Mouse (Mus musculus) stomach, postnatal 0 days (tissue): Measurements from ENCODE around the gene Tas1r2.

ENCODE experiments used
- CTCF ChIP-seq: IDR thresholded peaks from 2 replicates; pipeline ENCODE4 v1.5.1; 2016; ENCODE audit warnings: antibody characterized with exemption, low read depth, mild to moderate bottlenecking, moderate library complexity
- EP300 ChIP-seq: optimal IDR thresholded peaks from 2 replicates; pipeline ENCODE3; 2016; ENCODE audit warnings: antibody characterized with exemption

DNA sequence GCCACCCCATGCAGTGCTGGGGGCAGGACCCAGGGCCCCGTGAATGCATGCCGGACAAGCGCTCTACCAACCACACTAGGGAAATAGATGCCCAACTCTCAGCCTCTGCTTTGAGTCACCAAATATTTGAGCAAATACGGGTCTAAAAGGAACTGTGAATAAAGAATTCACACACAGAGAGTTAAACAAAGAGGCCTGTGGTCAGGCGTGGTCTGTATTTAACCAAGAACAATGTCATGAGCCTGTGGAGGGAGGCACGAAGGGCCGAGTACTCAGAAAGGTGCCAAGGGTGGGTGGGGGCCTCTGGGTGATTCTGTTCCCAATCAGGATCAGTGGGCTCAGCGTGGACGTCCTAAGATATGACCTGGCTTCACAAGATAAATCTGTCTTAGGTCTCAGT lies 34.7 kb downstream of the Tas1r2 start:
- TF ChIP-seq EP300 (no peak), CTCF (no peak)
